Mouse (Mus musculus) midbrain, embryonic 15.5 days (tissue): ENCODE results near the gene Capn8. TPM values are rescaled to one million over a fixed set of nuclear protein-coding genes. Genes with fewer than 3 reads are reported as not detected.

ENCODE experiments used
- ATAC-seq: fragments of 200-750 bp; cut with Nextera tagmentation; replicated peaks from 2 replicates; pipeline ENCODE4 v1.8.0; 2017; ENCODE audit warnings: moderate TSS enrichment
- H3K27ac ChIP-seq: fragments of 300-500 bp; sonication (generic); 2 replicates; pipeline ENCODE4 v1.5.1; 2015; ENCODE audit warnings: mild to moderate bottlenecking, inconsistent platforms
- H3K27me3 ChIP-seq: fragments of 300-500 bp; sonication (generic); replicated peaks from 2 replicates; pipeline ENCODE4 v1.6.1; 2015; ENCODE audit warnings: inconsistent platforms
- H3K36me3 ChIP-seq: fragments of 300-500 bp; sonication (generic); replicated peaks from 2 replicates; pipeline ENCODE4 v1.6.1; 2015; ENCODE audit warnings: inconsistent platforms
- H3K4me1 ChIP-seq: fragments of 300-500 bp; sonication (generic); 2 replicates; pipeline ENCODE4 v1.6.1; 2015; ENCODE audit warnings: inconsistent platforms
- H3K4me2 ChIP-seq: fragments of 300-500 bp; sonication (generic); 2 replicates; pipeline ENCODE4 v1.6.1; 2015; ENCODE audit warnings: inconsistent platforms, mild to moderate bottlenecking, moderate library complexity
- H3K4me3 ChIP-seq: fragments of 300-500 bp; sonication (generic); 2 replicates; pipeline ENCODE4 v1.5.1; 2015; ENCODE audit warnings: mild to moderate bottlenecking, inconsistent platforms
- H3K9ac ChIP-seq: fragments of 300-500 bp; sonication (generic); 2 replicates; pipeline ENCODE4 v1.6.1; 2015; ENCODE audit warnings: mild to moderate bottlenecking, inconsistent platforms
- H3K9me3 ChIP-seq: fragments of 300-500 bp; sonication (generic); 2 replicates; pipeline ENCODE4 v1.6.1; 2016; ENCODE audit warnings: inconsistent platforms
- WGBS: fragments of 180-500 bp; shearing (Covaris S2); methylation state at CpG from one replicate; pipeline ENCODE4 v1.1.7; 2015; ENCODE audit warnings: mixed read lengths; 5-methylcytosine and 5-hydroxymethylcytosine counted together
- polyA plus RNA-seq: library from polyadenylated mRNA; unstranded; fragments of >200 nt; fragmentation: Nextera tagmentation; extraction: Ambion mirVana; gene quantifications from 2 replicates; pipeline ENCODE4 v1.2.1, GENCODE M21; 2015

The Capn8 gene
- polyA plus RNA-seq, 1 experiment from 2014 or later: 0.06 TPM

DNA sequence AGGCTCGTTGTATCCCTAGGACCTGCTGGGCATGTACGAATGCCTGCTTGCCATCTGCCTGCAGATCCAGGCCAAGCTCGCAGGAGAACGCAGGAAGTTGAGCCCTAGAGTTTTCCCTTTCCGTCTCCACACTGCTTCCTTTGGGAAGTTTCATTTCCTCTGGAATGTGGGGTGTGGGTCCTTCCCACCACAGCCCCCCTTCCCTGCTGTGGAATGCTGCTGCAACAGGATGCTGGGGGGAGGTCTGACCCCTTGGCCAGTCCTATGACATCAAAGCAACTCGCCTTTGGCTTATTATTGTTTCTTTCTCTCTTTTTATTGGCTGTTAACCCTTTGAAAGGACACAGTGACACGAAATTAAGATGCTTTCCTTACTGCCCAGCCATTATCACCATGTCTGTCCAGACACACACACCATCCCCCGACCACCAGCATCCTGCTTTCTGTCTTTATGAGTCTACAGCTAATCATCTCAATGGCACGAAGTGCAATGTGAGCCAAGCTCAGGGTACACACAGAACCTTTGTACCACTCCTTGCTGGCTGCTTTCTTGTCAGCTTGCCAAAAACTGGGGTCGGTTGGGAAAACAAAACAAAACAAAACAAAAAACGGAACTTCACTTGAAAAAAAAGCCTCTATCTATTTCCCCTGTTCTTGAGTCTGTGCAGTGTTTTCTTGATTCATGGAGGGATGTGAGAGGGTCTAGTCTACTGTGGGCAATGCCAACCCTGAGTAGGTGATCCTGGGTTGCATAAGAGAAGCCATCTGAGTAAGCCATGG is 105.9 kb downstream of the Capn8 start:
- Histone ChIP-seq H3K4me3 (no peak overlapping the region), H3K27ac (no peak overlapping the region)

GRCm38 (mm10) chr1:182671343-182671624 is 106.5 kb downstream of the Capn8 start:
- Histone ChIP-seq H3K27ac (no peak overlapping the region), H3K4me2 (no peak overlapping the region), H3K9ac (no peak overlapping the region), H3K36me3 (no peaks in the 10 kb centered on the region), H3K27me3 (no peaks in the 10 kb centered on the region), H3K4me1 (peaks cover 9% of the 10 kb centered on the region; the same call in 1 of the 2 replicates), H3K9me3 (no peaks in the 10 kb centered on the region), H3K4me3 (no peak overlapping the region)
- 37% methylated on average over 4 of the region's 4 CpGs for WGBS
- ATAC-seq: no peak

More for the DNA sequence above, 105.9 kb downstream of the Capn8 start:
- ATAC-seq: no peak
- Histone ChIP-seq H3K36me3 (no peaks in the 10 kb centered on the region), H3K9me3 (no peaks in the 10 kb centered on the region), H3K4me2 (no peak overlapping the region), H3K27me3 (no peaks in the 10 kb centered on the region), H3K9ac (no peak overlapping the region), H3K4me1 (peaks cover 11% of the 10 kb centered on the region; the same call in 1 of the 2 replicates)
- 42% methylated on average over 11 of the region's 11 CpGs for WGBS

DNA sequence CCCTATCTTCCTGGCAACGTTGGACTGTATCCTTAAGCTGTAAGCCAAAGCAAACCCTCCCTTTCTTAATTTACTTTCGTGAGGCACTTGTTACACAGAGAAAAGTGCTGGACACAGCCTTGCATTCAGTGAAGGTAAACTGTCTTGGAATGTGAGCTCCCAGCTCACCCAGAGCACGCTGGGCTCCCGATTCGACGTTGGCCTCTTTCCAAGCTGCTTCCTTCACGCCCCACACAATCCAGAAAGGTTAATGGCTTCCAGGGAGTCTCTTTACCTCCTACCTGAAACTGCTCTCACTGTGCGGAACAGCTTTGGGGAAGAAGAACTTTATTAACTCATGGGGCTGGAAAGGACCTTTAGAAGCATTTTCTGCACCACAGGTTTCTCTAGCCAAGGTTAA is 110.5 kb downstream of the Capn8 start:
- H3K36me3 ChIP-seq: no peaks in the 10 kb centered on the region
- H3K4me1 ChIP-seq: no peaks in the 10 kb centered on the region
- H3K27me3 ChIP-seq: no peaks in the 10 kb centered on the region
- H3K9ac ChIP-seq: no peak overlapping the region
- no peaks in the 10 kb centered on the region for H3K9me3 ChIP-seq
- no peak overlapping the region for H3K27ac ChIP-seq
- ATAC-seq: no peak
- H3K4me3 ChIP-seq: no peak overlapping the region
- H3K4me2 ChIP-seq: no peak overlapping the region
- WGBS: 74% methylated on average over 8 of the region's 8 CpGs

DNA sequence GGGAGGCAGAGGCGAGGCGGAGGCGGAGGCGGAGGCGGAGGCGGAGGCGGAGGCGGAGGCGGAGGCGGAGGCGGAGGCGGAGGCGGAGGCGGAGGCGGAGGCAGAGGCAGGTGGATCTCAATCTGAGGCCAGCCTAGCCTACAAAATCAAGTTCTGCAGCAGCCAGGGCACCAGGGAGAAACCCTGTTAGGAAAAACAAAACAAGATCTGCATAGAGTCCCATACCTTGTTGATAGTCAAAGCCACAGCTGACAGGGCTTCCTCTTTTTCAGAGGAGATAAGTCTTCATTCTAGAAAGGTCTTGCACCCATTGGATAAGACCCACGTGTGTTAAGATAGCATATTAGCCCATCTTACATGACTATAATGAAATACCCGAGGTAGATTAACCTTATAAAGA is 113.3 kb downstream of the Capn8 start:
- H3K27ac ChIP-seq: no peak overlapping the region
- 95% methylated on average over 17 of the region's 17 CpGs for WGBS
- H3K4me3 ChIP-seq: no peak overlapping the region
- H3K4me2 ChIP-seq: no peak overlapping the region
- no peaks in the 10 kb centered on the region for H3K27me3 ChIP-seq
- no peak for ATAC-seq
- H3K9ac ChIP-seq: no peak overlapping the region
- peaks cover 4% of the 10 kb centered on the region; the same call in 1 of the 2 replicates for H3K4me1 ChIP-seq
- H3K36me3 ChIP-seq: no peaks in the 10 kb centered on the region
- no peaks in the 10 kb centered on the region for H3K9me3 ChIP-seq

DNA sequence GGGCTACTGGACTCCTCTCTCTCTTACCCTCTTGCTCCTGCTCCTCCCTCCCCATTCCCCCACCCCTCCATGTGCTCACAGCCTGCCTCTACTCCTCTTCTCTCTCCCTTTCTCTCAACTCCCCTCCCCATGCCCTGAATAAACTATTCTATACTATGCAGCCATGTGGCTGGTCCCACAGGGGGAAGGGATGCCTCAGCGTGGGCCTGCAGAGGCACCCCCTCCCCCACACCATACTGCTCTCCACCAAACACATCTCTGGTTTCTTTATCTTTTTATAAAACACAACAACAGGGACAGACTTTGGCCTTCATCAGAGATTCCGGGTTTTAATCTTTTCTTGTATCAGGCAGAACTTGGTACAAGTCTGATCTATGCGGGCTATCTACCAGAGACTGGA is 114.4 kb downstream of the Capn8 start:
- no peaks in the 10 kb centered on the region for H3K27me3 ChIP-seq
- ATAC-seq: no peak
- H3K36me3 ChIP-seq: no peaks in the 10 kb centered on the region
- no peak overlapping the region for H3K4me3 ChIP-seq
- H3K4me1 ChIP-seq: peaks cover 4% of the 10 kb centered on the region; the same call in 1 of the 2 replicates
- H3K27ac ChIP-seq: no peak overlapping the region
- WGBS: 67% methylated on average over 3 of the region's 3 CpGs
- H3K9ac ChIP-seq: no peak overlapping the region
- H3K4me2 ChIP-seq: no peak overlapping the region
- H3K9me3 ChIP-seq: no peaks in the 10 kb centered on the region

- Histone ChIP-seq H3K9ac (no peak overlapping the region), H3K4me2 (no peak overlapping the region), H3K36me3 (no peaks in the 10 kb centered on the region), H3K27ac (no peak overlapping the region), H3K9me3 (no peaks in the 10 kb centered on the region), H3K4me1 (peaks cover 4% of the 10 kb centered on the region; the same call in 1 of the 2 replicates), H3K27me3 (no peaks in the 10 kb centered on the region), H3K4me3 (no peak overlapping the region)
- ATAC-seq: no peak
- WGBS: 60% methylated on average over 7 of the region's 7 CpGs
Observed at GRCm38 (mm10) chr1:182679582-182679981, 114.8 kb downstream of the Capn8 start.

Other genes starting within 250 kb of the Capn8 start
- gene Fbxo28, start 223.4 kb upstream of the Capn8 start, polyA plus RNA-seq: 22.4 and 23.6 TPM in 2 replicates
- gene Trp53bp2, start 155.8 kb upstream of the Capn8 start, polyA plus RNA-seq: 19.5 and 19.9 TPM in 2 replicates
- 85.6 and 86.2 TPM in 2 replicates for gene Capn2, start 47.4 kb upstream of the Capn8 start, polyA plus RNA-seq
- gene Ccdc185, start 184.2 kb downstream of the Capn8 start, polyA plus RNA-seq: not detected in 2 replicates
- gene Susd4, start 198.9 kb downstream of the Capn8 start, polyA plus RNA-seq: 77.3 and 81.8 TPM in 2 replicates